14 mouse cellular contexts compared by ENCODE assay signal in the genomic region with DNA sequence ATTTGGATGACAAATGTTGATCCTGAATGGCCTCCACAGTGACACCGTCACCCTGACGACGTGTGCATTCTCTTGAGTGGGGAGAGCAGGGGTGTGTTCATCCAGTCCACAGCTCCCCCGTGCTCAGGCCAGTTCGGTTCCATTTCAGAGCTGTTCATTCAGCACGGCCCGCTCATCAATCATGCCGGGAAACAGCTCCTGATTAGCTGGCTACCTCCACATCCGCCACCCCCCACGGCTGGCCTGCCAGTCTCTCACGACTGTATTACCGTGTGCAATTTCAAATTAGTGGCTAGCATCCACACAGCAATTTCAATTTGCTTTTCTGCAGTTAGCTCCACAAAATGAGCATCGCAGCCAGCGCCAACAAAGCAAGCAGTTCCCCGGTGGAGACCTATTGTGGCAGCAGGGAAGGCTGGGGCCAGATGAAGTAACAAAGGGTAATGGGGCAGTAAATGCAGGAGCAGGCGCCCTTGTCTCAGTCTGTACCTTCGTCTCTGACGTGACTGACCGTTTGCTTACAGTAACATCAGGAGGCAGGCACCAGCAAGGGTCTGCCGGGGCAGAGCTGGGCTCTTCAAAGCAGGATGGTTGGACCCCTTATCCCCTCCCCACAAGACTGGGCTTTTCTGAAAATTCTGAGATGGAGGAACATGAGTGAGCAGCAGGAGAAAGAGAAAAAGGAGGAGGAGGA. TPM values are rescaled to one million over a fixed set of nuclear protein-coding genes. Genes with fewer than 3 reads are reported as not detected.
DNase-seq lines count a peak whose midpoint lies in the region; ATAC-seq lines count a peak whose summit lies in the region.
"Had no signal": no experiment of that assay in that cellular context is flagged by ENCODE, and none has a peak within 500 bp of the region (broad histone marks: within the 10 kb centered on the region; RNA-seq: fewer than 3 reads in every experiment).

No protein-coding gene starts in this region.

- 12% methylated on average over 20 of the region's 20 CpGs for WGBS in kidney, embryonic 15.5 days
- 36% methylated on average over 20 of the region's 20 CpGs for WGBS in forebrain, embryonic 12.5 days
- WGBS in limb, embryonic 12.5 days = 31% methylated on average over 20 of the region's 20 CpGs
- WGBS in neural tube, embryonic 12.5 days = 11% methylated on average over 20 of the region's 20 CpGs

- no peak overlapping the region for H3K9ac ChIP-seq in kidney, embryonic 15.5 days
- H3K9ac ChIP-seq in forebrain, embryonic 12.5 days = no peak overlapping the region
- H3K9ac ChIP-seq in limb, embryonic 12.5 days (replicated peaks) = no peak overlapping the region
- H3K9ac ChIP-seq in neural tube, embryonic 12.5 days = 0 out of 2 replicates have a peak overlapping the region, but pooled peaks have one; percentile 3
- H3K9ac ChIP-seq: liver, embryonic 15.5 days; stomach, embryonic 15.5 days had no signal

- H3K4me1 ChIP-seq in kidney, embryonic 15.5 days = peaks cover 31% of the 10 kb centered on the region
- peaks cover 17% of the 10 kb centered on the region for H3K4me1 ChIP-seq in forebrain, embryonic 12.5 days
- H3K4me1 ChIP-seq in limb, embryonic 12.5 days (replicated peaks) = peaks cover 41% of the 10 kb centered on the region
- peaks cover 22% of the 10 kb centered on the region for H3K4me1 ChIP-seq in neural tube, embryonic 12.5 days
- H3K4me1 ChIP-seq: liver, embryonic 15.5 days; stomach, embryonic 15.5 days had no signal

- H3K27me3 ChIP-seq in kidney, embryonic 15.5 days = peaks cover 31% of the 10 kb centered on the region
- H3K27me3 ChIP-seq in forebrain, embryonic 12.5 days = peaks cover 36% of the 10 kb centered on the region
- peaks cover 13% of the 10 kb centered on the region for H3K27me3 ChIP-seq in limb, embryonic 12.5 days
- H3K27me3 ChIP-seq in neural tube, embryonic 12.5 days (replicated peaks) = no peaks in the 10 kb centered on the region
- H3K27me3 ChIP-seq: Patski had no signal

- no peak overlapping the region; the same call in 1 of the 2 replicates for H3K27ac ChIP-seq in kidney, embryonic 15.5 days
- peak overlapping the region; percentile 25 for H3K27ac ChIP-seq in forebrain, embryonic 12.5 days
- H3K27ac ChIP-seq in limb, embryonic 12.5 days = no peak overlapping the region
- peak overlapping the region; percentile 39 for H3K27ac ChIP-seq in neural tube, embryonic 12.5 days
- H3K27ac ChIP-seq: left cerebral cortex, adult 2 months; liver, embryonic 15.5 days; stomach, embryonic 15.5 days had no signal

- H3K36me3 ChIP-seq in kidney, embryonic 15.5 days = no peaks in the 10 kb centered on the region
- H3K36me3 ChIP-seq in forebrain, embryonic 12.5 days (replicated peaks) = no peaks in the 10 kb centered on the region
- H3K36me3 ChIP-seq in limb, embryonic 12.5 days = no peaks in the 10 kb centered on the region
- H3K36me3 ChIP-seq in neural tube, embryonic 12.5 days = no peaks in the 10 kb centered on the region
- H3K36me3 ChIP-seq: liver, embryonic 15.5 days; stomach, embryonic 15.5 days had no signal

- H3K4me2 ChIP-seq in kidney, embryonic 15.5 days = peak overlapping the region; percentile 31
- H3K4me2 ChIP-seq in forebrain, embryonic 12.5 days = 0 out of 2 replicates have a peak overlapping the region, but pooled peaks have one; percentile 1
- H3K4me2 ChIP-seq in limb, embryonic 12.5 days = peak overlapping the region; percentile 8; the same call in 1 of the 2 replicates
- peak overlapping the region; percentile 44 for H3K4me2 ChIP-seq in neural tube, embryonic 12.5 days (replicated peaks)
- H3K4me2 ChIP-seq: liver, embryonic 15.5 days; stomach, embryonic 15.5 days had no signal

- no peaks in the 10 kb centered on the region for H3K9me3 ChIP-seq in kidney, embryonic 15.5 days (replicated peaks)
- H3K9me3 ChIP-seq in forebrain, embryonic 12.5 days = no peaks in the 10 kb centered on the region
- no peaks in the 10 kb centered on the region for H3K9me3 ChIP-seq in limb, embryonic 12.5 days
- H3K9me3 ChIP-seq in neural tube, embryonic 12.5 days = no peaks in the 10 kb centered on the region
- H3K9me3 ChIP-seq: liver, embryonic 15.5 days; stomach, embryonic 15.5 days had no signal

- no peak; the same call in 1 of the 2 replicates for ATAC-seq in kidney, embryonic 15.5 days (replicated peaks; ENCODE audit: low FRiP score)
- no peak for ATAC-seq in forebrain, embryonic 12.5 days (ENCODE audit: low FRiP score)
- ATAC-seq in limb, embryonic 12.5 days (ENCODE audit: insufficient number of reproducible peaks, insufficient read depth, low FRiP score, low TSS enrichment, low read depth) = no peak
- peak; percentile 75 for ATAC-seq in neural tube, embryonic 12.5 days (ENCODE audit: low FRiP score, low read depth)
- ATAC-seq: Patski had no signal

- H3K4me3 ChIP-seq in kidney, embryonic 15.5 days (replicated peaks) = 0 out of 2 replicates have a peak overlapping the region, but pooled peaks have one; percentile 1
- no peak overlapping the region for H3K4me3 ChIP-seq in forebrain, embryonic 12.5 days (replicated peaks)
- H3K4me3 ChIP-seq in limb, embryonic 12.5 days (replicated peaks) = no peak overlapping the region
- H3K4me3 ChIP-seq in neural tube, embryonic 12.5 days = no peak overlapping the region
- H3K4me3 ChIP-seq: left cerebral cortex, adult 2 months; liver, embryonic 15.5 days; stomach, embryonic 15.5 days had no signal

- DNase-seq in kidney, adult 18-20 months = no peak
- no peak for DNase-seq in urinary bladder, postnatal 14 days (ENCODE audit: low spot score)
- no peak for DNase-seq in urinary bladder, adult 18-20 months (ENCODE audit: low spot score in 2 of 2)
- no peak for DNase-seq in frontal cortex, postnatal 25 days (ENCODE audit: low spot score in 2 of 2)
- DNase-seq: cerebellum, postnatal 25 days; heart, adult 11 months had no signal

RNA-seq across cellular contexts. Expression of a gene that starts 35.7 kb away (rescaled TPM):
- polyA plus RNA-seq in kidney, embryonic 15.5 days (2015; fragmentation: Nextera tagmentation; extraction: Ambion mirVana) = 0.04 and 0.09 TPM in 2 replicates
- polyA plus RNA-seq in forebrain, embryonic 12.5 days (2016; fragmentation: Nextera tagmentation; extraction: Ambion mirVana) = 0.17 and 0.44 TPM in 2 replicates
- polyA plus RNA-seq in limb, embryonic 12.5 days (2016; fragmentation: Nextera tagmentation; extraction: Ambion mirVana) = 0.05 TPM in 1 of 2 replicates, not detected in the other
- 0.79 and 0.94 TPM in 2 replicates for polyA plus RNA-seq in neural tube, embryonic 12.5 days (2016; fragmentation: Nextera tagmentation; extraction: Ambion mirVana)
- polyA plus RNA-seq: liver, embryonic 15.5 days; Patski; stomach, embryonic 15.5 days had no signal

Comparison
In these comparisons a context has a peak if more than half of its experiments do, and no peak if none do; other contexts are left out.
1. H3K27ac ChIP-seq: peak in forebrain, embryonic 12.5 days (single experiment) and neural tube, embryonic 12.5 days (single experiment); none in kidney, embryonic 15.5 days (single experiment) and limb, embryonic 12.5 days (single experiment).
2. Peak in every context shown above with its lines, with median percentiles within 50 percentile points of each other: H3K4me2 ChIP-seq.